Mouse (Mus musculus): ENCODE measurements around the gene 9330161L09Rik. TPM values are rescaled to one million over a fixed set of nuclear protein-coding genes. Genes with fewer than 3 reads are reported as not detected.
"Not testable (repeated sequence)": the region's sequence is repeated elsewhere in the genome, so short reads cannot be mapped to it uniquely, and the experiment has no call there.

Gene 9330161L09Rik
- 0.14 TPM in 1 of 2 replicates, not detected in the other for polyA plus RNA-seq (2015; fragmentation: Nextera tagmentation; extraction: Ambion mirVana)

- no peak within 1 kb of the TSS for H3K9ac ChIP-seq (replicated peaks)
- no peak within 1 kb of the TSS for H3K4me2 ChIP-seq (ENCODE audit: low read depth, low read length)
- H3K36me3 ChIP-seq (replicated peaks; ENCODE audit: insufficient read depth, low read length), result peaks cover 97% of the 10 kb centered on the region
- H3K4me1 ChIP-seq (ENCODE audit: insufficient read depth), result no peaks in the 10 kb centered on the region
- DNase-seq, result no peak
- H3K4me3 ChIP-seq (ENCODE audit: low read depth, low read length), result no peak within 1 kb of the TSS
- H3K27me3 ChIP-seq (ENCODE audit: insufficient read depth, low read length), result no peaks in the 10 kb centered on the region
- no peak within 1 kb of the TSS for H3K27ac ChIP-seq (ENCODE audit: low read depth)
- ATAC-seq, result no peak
- TF ChIP-seq EP300 (IDR thresholded peaks at IDR 0.05; ENCODE audit: low read depth), result no peak
- TF ChIP-seq CTCF (IDR thresholded peaks at IDR 0.05; ENCODE audit: low read depth), result no peak
- 90% methylated on average over 4 of the region's 4 CpGs for WGBS (ENCODE audit: insufficient replicate concordance)
- H3K9me3 ChIP-seq (ENCODE audit: low read length), result no peaks in the 10 kb centered on the region
These were observed at the start of gene 9330161L09Rik for GRCm38 (mm10) chr12:103407720-103408119. Gene 9330161L09Rik (minus strand): TSS chr12:103407820.

- no peaks in the 10 kb centered on the region for H3K4me1 ChIP-seq (ENCODE audit: insufficient read depth)
- no peak within 1 kb of the TSS for H3K4me3 ChIP-seq (ENCODE audit: low read depth, low read length)
- no peak within 1 kb of the TSS for H3K4me2 ChIP-seq (ENCODE audit: low read depth, low read length)
- no peak for DNase-seq
- H3K9ac ChIP-seq (replicated peaks), result no peak within 1 kb of the TSS
- H3K27me3 ChIP-seq (ENCODE audit: insufficient read depth, low read length), result no peaks in the 10 kb centered on the region
- H3K36me3 ChIP-seq (replicated peaks; ENCODE audit: insufficient read depth, low read length), result no peaks in the 10 kb centered on the region
- no peak for TF ChIP-seq EP300 (IDR thresholded peaks at IDR 0.05; ENCODE audit: low read depth)
- no peak within 1 kb of the TSS for H3K27ac ChIP-seq (ENCODE audit: low read depth)
- H3K9me3 ChIP-seq (ENCODE audit: low read length), result no peaks in the 10 kb centered on the region
- 60% methylated on average over 3 of the region's 3 CpGs for WGBS (ENCODE audit: insufficient replicate concordance)
- no peak for ATAC-seq
These were observed 49.5 kb upstream of the 9330161L09Rik start, which contains the start of gene Ifi27l2b for GRCm38 (mm10) chr12:103457140-103457539. Gene Ifi27l2b (minus strand): TSS chr12:103457223.

DNA sequence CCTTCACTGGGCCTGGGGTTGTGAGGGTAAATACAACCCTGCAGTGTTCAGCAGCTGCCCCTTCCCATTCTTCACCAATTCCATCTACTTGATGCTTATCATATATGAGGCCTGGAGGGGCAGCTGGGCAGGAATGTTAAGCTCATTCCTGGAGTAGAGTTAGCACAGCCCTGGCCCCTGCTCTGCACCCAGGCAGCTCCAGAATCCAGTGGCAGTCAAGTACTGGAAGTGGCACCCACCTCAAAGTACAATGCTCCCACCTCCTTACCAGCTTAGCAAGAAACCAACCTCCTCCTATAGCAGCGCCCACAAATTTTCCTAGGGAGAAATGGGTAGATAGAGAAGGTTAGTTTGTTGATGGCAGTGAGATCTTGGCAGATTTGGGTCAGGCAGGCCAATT lies 49.1 kb upstream of the 9330161L09Rik start:
- H3K9me3 ChIP-seq (ENCODE audit: low read length); H3K27me3 ChIP-seq (ENCODE audit: insufficient read depth, low read length); H3K4me2 ChIP-seq (ENCODE audit: low read depth, low read length); H3K4me3 ChIP-seq (ENCODE audit: low read depth, low read length); H3K36me3 ChIP-seq (replicated peaks; ENCODE audit: insufficient read depth, low read length); H3K9ac ChIP-seq (replicated peaks); ATAC-seq; DNase-seq; H3K27ac ChIP-seq (ENCODE audit: low read depth); H3K4me1 ChIP-seq (ENCODE audit: insufficient read depth): not testable (repeated sequence)
- no CpG with 5 or more reads among the region's 1 CpGs for WGBS (ENCODE audit: insufficient replicate concordance)

DNA sequence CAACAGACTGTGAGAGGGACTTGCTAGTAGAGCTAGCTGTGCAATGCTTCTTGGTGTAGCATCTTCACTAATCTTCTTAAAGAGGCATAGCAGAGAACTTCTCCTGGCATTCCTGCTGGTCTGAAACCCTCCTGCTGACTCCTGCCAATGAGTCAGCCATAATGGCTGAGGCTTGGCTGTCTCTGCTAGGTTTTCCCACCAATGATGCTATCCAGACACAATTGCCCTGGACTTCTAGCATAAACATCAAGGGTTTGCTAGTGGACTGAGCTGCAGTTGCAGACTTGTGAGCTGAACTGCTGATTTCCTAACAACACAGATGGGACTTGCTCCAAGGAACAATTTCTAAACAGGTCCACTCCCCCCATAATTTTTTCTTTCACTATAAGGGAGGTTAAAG lies 45.7 kb upstream of the 9330161L09Rik start:
- H3K9me3 ChIP-seq (ENCODE audit: low read length), result no peaks in the 10 kb centered on the region
- ATAC-seq, result no peak

GRCm38 (mm10) chr12:103445060-103445459 lies 37.4 kb upstream of the 9330161L09Rik start:
- TF ChIP-seq CTCF (IDR thresholded peaks at IDR 0.05; ENCODE audit: low read depth) (no peak), EP300 (IDR thresholded peaks at IDR 0.05; ENCODE audit: low read depth) (no peak)
- 67% methylated on average over 3 of the region's 3 CpGs for WGBS (ENCODE audit: insufficient replicate concordance)
- ATAC-seq, result no peak

More for the DNA sequence above, 45.7 kb upstream of the 9330161L09Rik start:
- Histone ChIP-seq H3K36me3 (replicated peaks; ENCODE audit: insufficient read depth, low read length) (no peaks in the 10 kb centered on the region), H3K4me3 (ENCODE audit: low read depth, low read length) (no peak overlapping the region), H3K27ac (ENCODE audit: low read depth) (no peak overlapping the region), H3K9ac (replicated peaks) (no peak overlapping the region), H3K4me1 (ENCODE audit: insufficient read depth) (no peaks in the 10 kb centered on the region), H3K4me2 (ENCODE audit: low read depth, low read length) (no peak overlapping the region), H3K27me3 (ENCODE audit: insufficient read depth, low read length) (no peaks in the 10 kb centered on the region)
- DNase-seq, result no peak
- TF ChIP-seq CTCF (IDR thresholded peaks at IDR 0.05; ENCODE audit: low read depth) (no peak), EP300 (IDR thresholded peaks at IDR 0.05; ENCODE audit: low read depth) (no peak)

DNA sequence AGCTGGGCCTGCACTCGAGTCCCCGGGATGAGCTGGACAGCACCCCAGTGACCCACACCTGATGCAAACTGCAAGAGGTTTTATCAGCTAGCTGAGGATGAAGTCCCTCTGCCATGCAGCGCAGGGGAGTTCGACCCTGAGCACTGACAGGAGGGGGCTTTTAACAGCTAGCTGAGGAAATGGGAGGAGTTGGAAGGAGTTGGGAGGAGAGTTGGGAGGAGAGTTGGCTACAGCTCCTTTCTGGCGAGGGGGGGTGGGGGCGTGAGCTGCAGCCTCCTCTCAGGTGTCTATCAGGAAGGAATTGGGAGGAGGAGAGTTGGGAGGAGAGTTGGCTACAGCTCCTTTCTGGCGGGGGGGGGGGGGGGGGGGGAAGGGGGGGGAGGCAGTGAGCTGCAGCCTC lies 36.6 kb upstream of the 9330161L09Rik start:
- H3K9ac ChIP-seq (replicated peaks); H3K4me1 ChIP-seq (ENCODE audit: insufficient read depth); H3K9me3 ChIP-seq (ENCODE audit: low read length); DNase-seq; H3K27ac ChIP-seq (ENCODE audit: low read depth); H3K4me2 ChIP-seq (ENCODE audit: low read depth, low read length); H3K36me3 ChIP-seq (replicated peaks; ENCODE audit: insufficient read depth, low read length); ATAC-seq; H3K27me3 ChIP-seq (ENCODE audit: insufficient read depth, low read length); H3K4me3 ChIP-seq (ENCODE audit: low read depth, low read length): not testable (repeated sequence)
- 34% methylated on average over 6 of the region's 7 CpGs for WGBS (ENCODE audit: insufficient replicate concordance)

More at GRCm38 (mm10) chr12:103445060-103445459, 37.4 kb upstream of the 9330161L09Rik start:
- 0 out of 2 replicates have a peak, but pooled peaks cover under 1% of the 10 kb centered on the region for H3K36me3 ChIP-seq (replicated peaks; ENCODE audit: insufficient read depth, low read length)
- no peak overlapping the region for H3K27ac ChIP-seq (ENCODE audit: low read depth)
- no peaks in the 10 kb centered on the region for H3K27me3 ChIP-seq (ENCODE audit: insufficient read depth, low read length)
- H3K4me3 ChIP-seq (ENCODE audit: low read depth, low read length), result no peak overlapping the region
- H3K4me2 ChIP-seq (ENCODE audit: low read depth, low read length), result no peak overlapping the region
- H3K9ac ChIP-seq (replicated peaks), result no peak overlapping the region
- H3K9me3 ChIP-seq (ENCODE audit: low read length), result no peaks in the 10 kb centered on the region
- no peaks in the 10 kb centered on the region for H3K4me1 ChIP-seq (ENCODE audit: insufficient read depth)
- DNase-seq, result no peak

GRCm38 (mm10) chr12:103443524-103443923 lies 35.9 kb upstream of the 9330161L09Rik start, which contains the start of gene Ifi27l2a:
Gene Ifi27l2a (minus strand): TSS chr12:103443680.
- Histone ChIP-seq H3K9me3 (ENCODE audit: low read length) (no peaks in the 10 kb centered on the region), H3K36me3 (replicated peaks; ENCODE audit: insufficient read depth, low read length) (peaks cover 5% of the 10 kb centered on the region; the same call in 1 of the 2 replicates), H3K4me3 (ENCODE audit: low read depth, low read length) (peak within 1 kb of the TSS; percentile 30), H3K9ac (replicated peaks) (no peak within 1 kb of the TSS), H3K4me2 (ENCODE audit: low read depth, low read length) (peak within 1 kb of the TSS; percentile 41), H3K4me1 (ENCODE audit: insufficient read depth) (no peaks in the 10 kb centered on the region), H3K27me3 (ENCODE audit: insufficient read depth, low read length) (no peaks in the 10 kb centered on the region), H3K27ac (ENCODE audit: low read depth) (no peak within 1 kb of the TSS)
- DNase-seq (no peak), ATAC-seq (no peak)
- 44% methylated on average over 3 of the region's 3 CpGs for WGBS (ENCODE audit: insufficient replicate concordance)
- TF ChIP-seq EP300 (IDR thresholded peaks at IDR 0.05; ENCODE audit: low read depth) (no peak), CTCF (IDR thresholded peaks at IDR 0.05; ENCODE audit: low read depth) (no peak)
